Mouse (Mus musculus) monocyte, adult 2 months (primary cell): Measurements from ENCODE around the gene Pitpnm3.
A peak's percentile ranks its signal among the peaks of the same experiment; 100 is the strongest.

Source experiments
- DNase-seq, 2 experiments: peaks; one replicate each; pipeline ENCODE4 v3.0.0; 2022; ENCODE audit warnings: low spot score in 2 of 2, low read depth in 1 of 2

Gene Pitpnm3

GRCm38 (mm10) chr11:72024193-72024781, 111.3 kb downstream of the Pitpnm3 start:
- no peak for DNase-seq

DNA sequence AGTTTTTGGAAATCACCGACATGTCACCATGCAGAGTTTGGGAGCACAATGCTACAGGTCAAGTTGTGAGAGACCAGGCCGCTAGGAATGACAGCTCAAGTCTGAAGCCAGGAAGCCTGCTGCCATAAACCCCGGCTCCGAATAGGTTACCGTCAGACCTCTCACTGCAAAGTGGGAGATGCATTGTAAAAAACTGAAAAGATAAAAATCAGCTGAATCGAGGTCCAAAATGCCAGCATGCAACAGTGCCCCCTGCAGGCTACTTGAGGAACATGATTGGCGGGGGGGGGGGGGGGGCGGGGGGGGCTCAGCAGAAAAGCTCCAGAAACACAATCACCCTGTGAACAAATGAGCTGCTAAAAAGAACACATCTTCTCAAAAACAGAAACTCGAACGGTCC, 112.0 kb downstream of the Pitpnm3 start:
- no peak for DNase-seq

- DNase-seq: no peak
Observed at GRCm38 (mm10) chr11:72022827-72023226, 112.8 kb downstream of the Pitpnm3 start.

DNA sequence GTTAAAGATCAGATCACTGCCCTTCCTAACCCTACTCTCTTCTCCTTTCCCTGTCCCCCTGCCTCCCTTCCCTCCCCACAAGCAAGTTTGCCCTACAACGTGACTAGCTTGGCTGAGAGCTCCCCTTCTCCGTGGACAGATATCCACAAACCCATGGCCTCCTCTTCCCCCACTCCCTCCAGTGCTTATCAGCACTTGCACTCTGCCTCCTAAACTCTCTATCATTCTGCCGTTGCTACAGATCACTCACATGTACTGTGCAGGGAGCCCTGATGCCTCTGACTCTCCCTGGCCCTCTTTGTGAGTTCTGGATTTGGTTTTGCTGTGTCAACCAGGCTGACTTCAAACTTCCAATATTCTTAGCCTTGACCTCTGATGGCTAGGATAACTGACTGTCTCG, 114.6 kb downstream of the Pitpnm3 start:
- DNase-seq: no peak

- DNase-seq: no peak
Observed at GRCm38 (mm10) chr11:72017253-72017601, 118.4 kb downstream of the Pitpnm3 start.

GRCm38 (mm10) chr11:72016518-72017252, 118.9 kb downstream of the Pitpnm3 start:
- no peak for DNase-seq

- no peak for DNase-seq
Observed at GRCm38 (mm10) chr11:72014674-72015073, 120.9 kb downstream of the Pitpnm3 start.

DNA sequence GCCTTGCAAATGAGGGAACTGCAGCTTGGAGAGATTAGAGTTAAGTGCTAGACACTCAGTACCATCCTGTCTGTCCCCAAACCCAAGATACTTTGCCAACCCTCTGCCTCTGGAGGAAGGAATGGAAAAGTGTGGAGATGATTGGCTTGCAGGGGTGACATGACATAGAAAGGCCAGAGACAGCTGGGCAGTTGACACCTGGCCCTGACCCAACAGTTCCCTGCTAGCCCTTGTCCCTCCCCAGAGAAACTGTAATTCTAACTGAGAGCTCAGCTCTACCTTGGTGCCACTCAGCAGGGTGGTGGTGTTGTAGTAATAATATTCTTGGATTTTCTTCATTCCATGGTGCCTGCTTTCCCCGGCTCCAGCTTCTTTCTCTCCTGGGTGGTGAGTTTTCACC, 123.6 kb downstream of the Pitpnm3 start:
- no peak for DNase-seq

DNA sequence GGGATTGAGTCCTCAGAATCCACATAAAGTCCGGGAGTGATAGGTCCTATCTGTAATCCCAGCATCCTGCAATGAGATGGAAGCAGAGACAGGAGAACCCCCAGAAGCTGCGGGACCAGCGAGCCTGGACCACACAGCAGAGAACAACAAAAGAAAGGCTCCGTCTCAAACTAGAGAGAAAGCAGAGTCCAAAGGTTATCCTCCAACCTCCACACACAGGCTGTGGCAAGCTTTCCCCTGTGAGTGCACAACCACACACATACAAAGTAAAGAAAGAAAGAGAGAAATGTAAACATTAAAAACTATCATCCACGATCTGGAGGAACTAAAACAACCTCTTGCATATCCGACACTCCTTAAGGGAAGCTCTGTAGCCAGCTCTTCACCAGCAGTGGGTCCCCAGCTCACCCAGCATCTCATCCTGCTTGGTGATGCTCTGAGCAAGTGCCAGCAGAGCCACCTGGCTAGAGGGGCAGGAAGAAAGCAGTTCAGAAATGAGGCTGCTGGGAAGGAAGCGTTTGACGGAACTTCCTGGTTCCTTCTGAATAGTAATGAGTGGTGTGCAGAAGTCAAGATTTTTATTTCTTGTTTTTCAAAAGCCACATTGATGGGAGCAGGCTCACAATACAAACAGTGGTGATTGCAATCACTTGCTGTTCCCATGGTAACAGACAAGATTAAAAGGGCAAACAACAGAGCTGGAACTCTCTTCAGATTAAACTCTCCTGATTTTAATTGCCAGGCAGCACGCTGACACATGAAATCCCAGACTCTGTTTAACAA, 124.4 kb downstream of the Pitpnm3 start:
- DNase-seq: no peak

GRCm38 (mm10) chr11:72010367-72010766, 125.2 kb downstream of the Pitpnm3 start:
- no peak for DNase-seq

GRCm38 (mm10) chr11:72005547-72005946, 130.0 kb downstream of the Pitpnm3 start:
- no peak for DNase-seq

GRCm38 (mm10) chr11:72003171-72003570, 132.4 kb downstream of the Pitpnm3 start:
- no peak for DNase-seq

DNA sequence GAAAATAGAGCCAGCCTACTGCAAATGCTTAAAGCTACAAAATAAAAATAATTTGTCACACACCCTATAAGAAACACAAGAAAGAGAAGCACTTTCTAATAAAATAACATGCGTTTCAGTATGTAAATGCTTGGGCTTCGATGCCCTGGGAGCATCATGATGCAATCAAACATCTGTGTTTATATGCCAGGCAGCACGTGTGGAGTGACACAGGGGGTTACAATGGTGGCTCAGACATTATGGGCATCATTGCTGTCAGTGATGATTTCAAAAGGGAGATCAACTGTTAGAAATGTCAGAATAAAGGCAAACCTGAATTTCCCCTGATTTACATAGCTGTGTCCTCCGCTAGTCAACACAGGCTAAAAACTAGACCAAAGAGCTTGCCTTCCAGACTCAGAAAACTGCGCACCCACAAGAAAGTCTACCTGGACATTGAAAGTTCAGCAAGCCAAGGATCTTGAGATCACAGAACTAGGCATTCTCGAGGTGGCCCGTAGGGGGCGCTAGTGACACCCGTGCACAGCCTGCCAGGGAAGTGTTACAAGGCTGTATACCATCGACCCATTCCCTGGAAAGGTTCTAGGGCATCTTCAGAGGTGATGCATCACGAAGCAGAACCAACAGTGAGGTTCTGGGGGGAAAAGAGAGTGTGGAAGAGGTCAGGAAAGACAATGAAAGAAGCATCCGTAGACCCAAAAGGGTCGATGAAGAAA, 133.3 kb downstream of the Pitpnm3 start:
- DNase-seq: peak in 1 of 2 experiments; percentile 12

DNA sequence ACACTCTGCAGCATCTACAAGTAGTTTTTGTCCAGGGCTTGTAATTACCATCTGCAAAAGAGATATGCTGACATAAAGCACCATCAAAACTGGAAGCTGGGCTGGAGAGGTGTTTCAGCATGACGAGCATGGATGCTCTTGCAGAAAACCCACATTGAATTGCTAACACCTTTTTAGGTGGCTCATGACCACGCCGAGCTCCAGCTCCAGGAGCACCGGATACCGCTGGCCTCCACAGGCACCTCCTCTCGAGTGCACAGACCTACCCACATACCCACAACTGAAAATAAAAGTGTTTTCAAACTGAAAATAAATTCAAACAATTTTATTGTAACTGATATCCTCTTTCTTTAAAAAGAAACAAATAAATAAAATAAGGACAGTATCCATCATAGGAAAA, 135.4 kb downstream of the Pitpnm3 start:
- no peak for DNase-seq
